Mouse (Mus musculus) liver, postnatal 0 days (tissue): ENCODE results near the gene V1ra8.

ENCODE experiments used
- CTCF ChIP-seq: sonication (generic); IDR thresholded peaks from 2 replicates; pipeline ENCODE4 v1.5.1; 2016; ENCODE audit warnings: antibody characterized with exemption, low read depth
- EP300 ChIP-seq: IDR thresholded peaks from 2 replicates; pipeline ENCODE4 v1.6.1; 2016; ENCODE audit warnings: antibody characterized with exemption, low read depth, mild to moderate bottlenecking

- no peak for TF ChIP-seq CTCF
- no peak for TF ChIP-seq EP300
These were observed 28.1 kb upstream of the V1ra8 start, which contains the start of gene Vmn1r52 for GRCm38 (mm10) chr6:90174508-90174907.
